Mouse (Mus musculus): ENCODE measurements around the gene Ptgr2.

- TF ChIP-seq CTCF (IDR thresholded peaks at IDR 0.05; ENCODE audit: control insufficient read depth, insufficient read depth, low read length) (no peak), POLR2A (IDR thresholded peaks at IDR 0.05; ENCODE audit: borderline replicate concordance, control insufficient read depth, low read depth, low read length) (no peak)
Observed at GRCm38 (mm10) chr12:84362872-84363271, 77.8 kb downstream of the Ptgr2 start.
